Comparison of ENCODE assay signal across 16 mouse cellular contexts in genomic region chr12:25059487-25060200, GRCm38 (mm10). TPM values are rescaled to one million over a fixed set of nuclear protein-coding genes. Genes with fewer than 3 reads are reported as not detected.
A peak's percentile ranks its signal among the peaks of the same experiment; 100 is the strongest.
DNase-seq lines count a peak whose midpoint lies in the region; TF ChIP-seq lines count a peak whose summit lies in the region.
"Had no signal": no experiment of that assay in that cellular context is flagged by ENCODE, and none has a peak within 500 bp of the region (broad histone marks: within the 10 kb centered on the region; RNA-seq: fewer than 3 reads in every experiment).

No protein-coding gene starts in this region.

- no peak for TF ChIP-seq CTCF in left cerebral cortex, adult 2 months (IDR thresholded peaks at IDR 0.05)

- no peak overlapping the region for H3K4me3 ChIP-seq in left cerebral cortex, adult 2 months
- H3K4me3 ChIP-seq: intestine, embryonic 15.5 days; limb, embryonic 10.5 days; megakaryocyte, embryonic 14.5 days had no signal

- no peak for DNase-seq in left cerebral cortex, adult 2 months (ENCODE audit: extremely low spot score in 1 of 2, low spot score in 2 of 2)
- no peak for DNase-seq in left cerebral cortex, adult 11 months (ENCODE audit: low spot score)
- DNase-seq in ES-CJ7 (ENCODE audit: low read depth, low spot score): peak; percentile 19
- DNase-seq in R1 (ENCODE audit: low read depth, low spot score): peak; percentile 34
- peak; percentile 52 for DNase-seq in fat pad, adult 2 months (ENCODE audit: extremely low read depth, low read depth, low spot score)
- no peak for DNase-seq in retina, postnatal 1 day
- DNase-seq in urinary bladder, postnatal 4 days (ENCODE audit: low spot score in 2 of 2): no peak
- DNase-seq in urinary bladder, postnatal 10 days (ENCODE audit: low spot score): no peak
- DNase-seq: cerebellum, adult 11 months; gastrocnemius, postnatal 10 days; heart, postnatal 36 days; spleen, adult 18-20 months had no signal

- H3K27ac ChIP-seq in left cerebral cortex, adult 2 months: peak overlapping the region; percentile 56; the same call in 1 of the 2 replicates
- H3K27ac ChIP-seq: intestine, embryonic 15.5 days; kidney, postnatal 0 days; limb, embryonic 10.5 days had no signal

- intact Hi-C loops in left cerebral cortex, adult 2 months (cut with DNase I): no loop called here

RNA-seq across cellular contexts. Expression of gene Id2, which starts 37.3 kb away (rescaled TPM):
- 100 to 1,000 TPM; 140 to 167 TPM for total RNA-seq in left cerebral cortex, adult 2 months (2021)

Comparison
In these comparisons a context has a peak if more than half of its experiments do, and no peak if none do; other contexts are left out.
1. DNase-seq: peak in ES-CJ7 (single experiment), R1 (single experiment) and fat pad, adult 2 months (single experiment); none in left cerebral cortex, adult 2 months (0 of 2), left cerebral cortex, adult 11 months (single experiment), retina, postnatal 1 day (single experiment), urinary bladder, postnatal 4 days (0 of 2) and urinary bladder, postnatal 10 days (single experiment).